Mouse (Mus musculus): Measurements from ENCODE around the gene Armc7. TPM values are rescaled to one million over a fixed set of nuclear protein-coding genes. Genes with fewer than 3 reads are reported as not detected.

Armc7 gene
- polyA plus RNA-seq (2012; fragmentation: generic; extraction: Trizol), result 5.4 TPM
- long read RNA-seq, experiment 1, partial matches to known transcripts, result 0 of 4 reads
- long read RNA-seq, experiment 1, other reads (novel, unspliced or antisense), result 2 of 4 reads
- long read RNA-seq, experiment 2, transcript Armc7-201 (3 exons, 2,260 nt), result major isoform, 41 of 47 reads
- long read RNA-seq, experiment 2, partial matches to known transcripts, result 1 of 47 reads
- long read RNA-seq, experiment 2, other reads (novel, unspliced or antisense), result 4 of 47 reads

GRCm38 (mm10) chr11:115475025-115475757 lies at the start of gene Armc7:
Armc7 (plus strand) TSS chr11:115475667.
- peak within 1 kb of the TSS; percentile 93 for H3K4me3 ChIP-seq (ENCODE audit: insufficient read depth, poor library complexity, severe bottlenecking)
- H3ac ChIP-seq (ENCODE audit: control insufficient read depth, insufficient read length, low read depth), result peak within 1 kb of the TSS; percentile 84

GRCm38 (mm10) chr11:115425671-115426070 lies 49.8 kb upstream of the Armc7 start:
- no peak overlapping the region for H3ac ChIP-seq (ENCODE audit: control insufficient read depth, insufficient read length, low read depth)
- peaks cover 15% of the 10 kb centered on the region for H3K79me2 ChIP-seq (ENCODE audit: control insufficient read depth, insufficient read depth)
- H3K79me3 ChIP-seq (ENCODE audit: low read depth), result peaks cover 3% of the 10 kb centered on the region
- TF ChIP-seq MYOG (IDR thresholded peaks at IDR 0.05; ENCODE audit: control insufficient read depth, extremely low read depth, insufficient read length), result no peak
- no peak for TF ChIP-seq CEBPB (IDR thresholded peaks at IDR 0.05; ENCODE audit: low read depth)
- TF ChIP-seq USF1 (IDR thresholded peaks at IDR 0.05; ENCODE audit: low read depth), result no peak
- no peak for TF ChIP-seq MYOD1 (IDR thresholded peaks at IDR 0.05; ENCODE audit: control insufficient read depth, insufficient read length, low read depth)
- no peak for TF ChIP-seq MAX (IDR thresholded peaks at IDR 0.05)
- TF ChIP-seq FOSL1 (IDR thresholded peaks at IDR 0.05; ENCODE audit: insufficient read depth, low read length, poor library complexity, severe bottlenecking), result no peak
- H3K27me3 ChIP-seq (ENCODE audit: control insufficient read depth, insufficient read depth, insufficient read length), result no peaks in the 10 kb centered on the region
- no peak overlapping the region for H3K4me3 ChIP-seq (ENCODE audit: insufficient read depth, poor library complexity, severe bottlenecking)
- peaks cover 51% of the 10 kb centered on the region for H3K36me3 ChIP-seq (ENCODE audit: control insufficient read depth, insufficient read depth)

More at GRCm38 (mm10) chr11:115475025-115475757, at the start of gene Armc7:
- TF ChIP-seq USF1 (IDR thresholded peaks at IDR 0.05; ENCODE audit: low read depth), result no peak
- TF ChIP-seq MAX (IDR thresholded peaks at IDR 0.05), result peak; percentile 43
- TF ChIP-seq CTCF (IDR thresholded peaks at IDR 0.05; ENCODE audit: control insufficient read depth, insufficient read depth, insufficient read length), result no peak
- TF ChIP-seq MYOG (IDR thresholded peaks at IDR 0.05; ENCODE audit: control insufficient read depth, extremely low read depth, insufficient read length), result no peak
- TF ChIP-seq FOSL1 (IDR thresholded peaks at IDR 0.05; ENCODE audit: insufficient read depth, low read length, poor library complexity, severe bottlenecking), result no peak
- TF ChIP-seq CEBPB (IDR thresholded peaks at IDR 0.05; ENCODE audit: low read depth), result no peak
- no peaks in the 10 kb centered on the region for H3K27me3 ChIP-seq (ENCODE audit: control insufficient read depth, insufficient read depth, insufficient read length)
- no peaks in the 10 kb centered on the region for H3K36me3 ChIP-seq (ENCODE audit: control insufficient read depth, insufficient read depth)
- H3K79me3 ChIP-seq (ENCODE audit: low read depth), result peaks cover 4% of the 10 kb centered on the region
- H3K79me2 ChIP-seq (ENCODE audit: control insufficient read depth, insufficient read depth), result peaks cover 22% of the 10 kb centered on the region

- H3K79me3 ChIP-seq (ENCODE audit: low read depth), result no peaks in the 10 kb centered on the region
- no peak overlapping the region for H3K4me3 ChIP-seq (ENCODE audit: insufficient read depth, poor library complexity, severe bottlenecking)
- no peak overlapping the region for H3ac ChIP-seq (ENCODE audit: control insufficient read depth, insufficient read length, low read depth)
- H3K36me3 ChIP-seq (ENCODE audit: control insufficient read depth, insufficient read depth), result peaks cover 54% of the 10 kb centered on the region
- no peak for TF ChIP-seq FOSL1 (IDR thresholded peaks at IDR 0.05; ENCODE audit: insufficient read depth, low read length, poor library complexity, severe bottlenecking)
- no peak for TF ChIP-seq MYOG (IDR thresholded peaks at IDR 0.05; ENCODE audit: control insufficient read depth, extremely low read depth, insufficient read length)
- peak; percentile 37 for TF ChIP-seq CTCF (IDR thresholded peaks at IDR 0.05; ENCODE audit: control insufficient read depth, insufficient read depth, insufficient read length)
- peak; percentile 16 for TF ChIP-seq MAX (IDR thresholded peaks at IDR 0.05)
- TF ChIP-seq CEBPB (IDR thresholded peaks at IDR 0.05; ENCODE audit: low read depth), result no peak
- H3K79me2 ChIP-seq (ENCODE audit: control insufficient read depth, insufficient read depth), result no peaks in the 10 kb centered on the region
- H3K27me3 ChIP-seq (ENCODE audit: control insufficient read depth, insufficient read depth, insufficient read length), result no peaks in the 10 kb centered on the region
Measured at GRCm38 (mm10) chr11:115427482-115428331, 47.8 kb upstream of the Armc7 start.

- Histone ChIP-seq H3K27me3 (ENCODE audit: control insufficient read depth, insufficient read depth, insufficient read length) (no peaks in the 10 kb centered on the region), H3ac (ENCODE audit: control insufficient read depth, insufficient read length, low read depth) (no peak overlapping the region), H3K79me3 (ENCODE audit: low read depth) (no peaks in the 10 kb centered on the region), H3K4me3 (ENCODE audit: insufficient read depth, poor library complexity, severe bottlenecking) (no peak overlapping the region), H3K36me3 (ENCODE audit: control insufficient read depth, insufficient read depth) (peaks cover 46% of the 10 kb centered on the region), H3K79me2 (ENCODE audit: control insufficient read depth, insufficient read depth) (no peaks in the 10 kb centered on the region)
- TF ChIP-seq MYOG (IDR thresholded peaks at IDR 0.05; ENCODE audit: control insufficient read depth, extremely low read depth, insufficient read length) (no peak), USF1 (IDR thresholded peaks at IDR 0.05; ENCODE audit: low read depth) (no peak)
Measured at GRCm38 (mm10) chr11:115429307-115429706, 46.2 kb upstream of the Armc7 start.

- Histone ChIP-seq H3K4me3 (ENCODE audit: insufficient read depth, poor library complexity, severe bottlenecking) (no peak overlapping the region), H3K79me3 (ENCODE audit: low read depth) (no peaks in the 10 kb centered on the region), H3K79me2 (ENCODE audit: control insufficient read depth, insufficient read depth) (no peaks in the 10 kb centered on the region), H3K27me3 (ENCODE audit: control insufficient read depth, insufficient read depth, insufficient read length) (no peaks in the 10 kb centered on the region), H3K36me3 (ENCODE audit: control insufficient read depth, insufficient read depth) (peaks cover 44% of the 10 kb centered on the region), H3ac (ENCODE audit: control insufficient read depth, insufficient read length, low read depth) (no peak overlapping the region)
- TF ChIP-seq FOSL1 (IDR thresholded peaks at IDR 0.05; ENCODE audit: insufficient read depth, low read length, poor library complexity, severe bottlenecking) (no peak), MYOG (IDR thresholded peaks at IDR 0.05; ENCODE audit: control insufficient read depth, extremely low read depth, insufficient read length) (no peak), MYOD1 (IDR thresholded peaks at IDR 0.05; ENCODE audit: control insufficient read depth, insufficient read length, low read depth) (peak; percentile 51), MAX (IDR thresholded peaks at IDR 0.05) (no peak), USF1 (IDR thresholded peaks at IDR 0.05; ENCODE audit: low read depth) (no peak)
Measured at GRCm38 (mm10) chr11:115430561-115430960, 44.9 kb upstream of the Armc7 start.
